Mouse (Mus musculus): Measurements from ENCODE around the gene 4930430F08Rik. TPM values are rescaled to one million over a fixed set of nuclear protein-coding genes. Genes with fewer than 3 reads are reported as not detected.

4930430F08Rik gene
- total RNA-seq, 1 experiment = 20.7 TPM

- in situ Hi-C loops (cut with MboI; ENCODE audit: low sequenced_read_pairs in 2 of 2, unreplicated experiment in 2 of 2) = no loop called here
- no peaks in the 10 kb centered on the region for H3K36me3 ChIP-seq (ENCODE audit: control insufficient read depth, insufficient read depth, low read length, poor library complexity, severe bottlenecking)
- no peak overlapping the region for H3K4me3 ChIP-seq (ENCODE audit: insufficient read depth in 1 of 2, low read depth in 1 of 2, low read length in 2 of 2, poor library complexity in 1 of 2, severe bottlenecking in 1 of 2)
- no peaks in the 10 kb centered on the region for H3K4me1 ChIP-seq (ENCODE audit: control insufficient read depth in 2 of 2, insufficient read depth in 2 of 2, low read length in 2 of 2, poor library complexity in 1 of 2)
- no peak for DNase-seq (ENCODE audit: low read depth, low spot score)
- no peak overlapping the region for H3K9ac ChIP-seq (ENCODE audit: insufficient read depth, low read depth, low read length, poor library complexity, severe bottlenecking)
- no peak for TF ChIP-seq ZC3H11A (IDR thresholded peaks at IDR 0.05; ENCODE audit: borderline replicate concordance, low read depth, low read length)
- no peaks in the 10 kb centered on the region for H3K9me3 ChIP-seq (ENCODE audit: control insufficient read depth, insufficient read depth, low read depth, low read length)
- no peak overlapping the region for H3K27ac ChIP-seq (ENCODE audit: insufficient read depth, low read depth, low read length, poor library complexity, severe bottlenecking)
Measured at GRCm38 (mm10) chr10:100556566-100557175, 33.6 kb downstream of the 4930430F08Rik start.

- no peaks in the 10 kb centered on the region for H3K4me1 ChIP-seq (ENCODE audit: control insufficient read depth in 2 of 2, insufficient read depth in 2 of 2, low read length in 2 of 2, poor library complexity in 1 of 2)
- H3K36me3 ChIP-seq (ENCODE audit: control insufficient read depth, insufficient read depth, low read length, poor library complexity, severe bottlenecking) = peaks cover 5% of the 10 kb centered on the region; the same call in 1 of the 2 replicates
- TF ChIP-seq HCFC1 (IDR thresholded peaks at IDR 0.05; ENCODE audit: borderline replicate concordance, insufficient read depth, low read length) (no peak), CHD2 (IDR thresholded peaks at IDR 0.05; ENCODE audit: low read depth, low read length) (no peak), ZNF384 (IDR thresholded peaks at IDR 0.05; ENCODE audit: low read depth, low read length) (no peak)
- no peak for DNase-seq (ENCODE audit: low read depth, low spot score)
- no peaks in the 10 kb centered on the region for H3K9me3 ChIP-seq (ENCODE audit: control insufficient read depth, insufficient read depth, low read depth, low read length)
- no peak overlapping the region for H3K27ac ChIP-seq (ENCODE audit: insufficient read depth, low read depth, low read length, poor library complexity, severe bottlenecking)
- H3K4me3 ChIP-seq (ENCODE audit: insufficient read depth in 1 of 2, low read depth in 1 of 2, low read length in 2 of 2, poor library complexity in 1 of 2, severe bottlenecking in 1 of 2) = no peak overlapping the region
- H3K9ac ChIP-seq (ENCODE audit: insufficient read depth, low read depth, low read length, poor library complexity, severe bottlenecking) = no peak overlapping the region
- in situ Hi-C loops (cut with MboI; ENCODE audit: low sequenced_read_pairs in 2 of 2, unreplicated experiment in 2 of 2) = no loop called here
Measured at GRCm38 (mm10) chr10:100524499-100525390, 65.5 kb downstream of the 4930430F08Rik start.

- no peak for TF ChIP-seq ZNF384 (IDR thresholded peaks at IDR 0.05; ENCODE audit: low read depth, low read length)
- no peak for TF ChIP-seq MAFK (IDR thresholded peaks at IDR 0.05; ENCODE audit: insufficient read depth, low read depth, low read length)
- no peak for TF ChIP-seq ZC3H11A (IDR thresholded peaks at IDR 0.05; ENCODE audit: borderline replicate concordance, low read depth, low read length)
- TF ChIP-seq CHD2 (IDR thresholded peaks at IDR 0.05; ENCODE audit: low read depth, low read length) = no peak
- TF ChIP-seq HCFC1 (IDR thresholded peaks at IDR 0.05; ENCODE audit: borderline replicate concordance, insufficient read depth, low read length) = no peak
- Histone ChIP-seq H3K36me3 (ENCODE audit: control insufficient read depth, insufficient read depth, low read length, poor library complexity, severe bottlenecking) (peaks cover 7% of the 10 kb centered on the region), H3K9me3 (ENCODE audit: control insufficient read depth, insufficient read depth, low read depth, low read length) (no peaks in the 10 kb centered on the region), H3K27ac (ENCODE audit: insufficient read depth, low read depth, low read length, poor library complexity, severe bottlenecking) (no peak overlapping the region), H3K4me3 (ENCODE audit: insufficient read depth in 1 of 2, low read depth in 1 of 2, low read length in 2 of 2, poor library complexity in 1 of 2, severe bottlenecking in 1 of 2) (no peak overlapping the region), H3K9ac (ENCODE audit: insufficient read depth, low read depth, low read length, poor library complexity, severe bottlenecking) (no peak overlapping the region), H3K4me1 (ENCODE audit: control insufficient read depth in 2 of 2, insufficient read depth in 2 of 2, low read length in 2 of 2, poor library complexity in 1 of 2) (no peaks in the 10 kb centered on the region)
- DNase-seq (ENCODE audit: low read depth, low spot score) = no peak
- in situ Hi-C loops (cut with MboI; ENCODE audit: low sequenced_read_pairs in 2 of 2, unreplicated experiment in 2 of 2) = no loop called here
Measured at GRCm38 (mm10) chr10:100522330-100522729, 67.9 kb downstream of the 4930430F08Rik start.

Other genes with a start within 250 kb of the 4930430F08Rik start
- gene Gm4302, start 249.6 kb downstream of the 4930430F08Rik start, total RNA-seq (2012; rRNA removed) = 6.1 and 7.1 TPM in 2 replicates
- gene Gm4303, start 244.5 kb downstream of the 4930430F08Rik start, total RNA-seq (2012; rRNA removed) = 1.1 and 1.4 TPM in 2 replicates
- 1.1 and 1.4 TPM in 2 replicates for gene Gm4305, start 239.3 kb downstream of the 4930430F08Rik start, total RNA-seq (2012; rRNA removed)
- gene Gm4307, start 229.1 kb downstream of the 4930430F08Rik start, total RNA-seq (2012; rRNA removed) = 1.1 and 1.4 TPM in 2 replicates
- 2.3 and 2.4 TPM in 2 replicates for gene Gm4312, start 207.9 kb downstream of the 4930430F08Rik start, total RNA-seq (2012; rRNA removed)
- gene Tmtc3, start 103.1 kb downstream of the 4930430F08Rik start, total RNA-seq (2012; rRNA removed) = 57.0 and 59.4 TPM in 2 replicates
- gene Cep290, start 102.9 kb downstream of the 4930430F08Rik start, total RNA-seq (2012; rRNA removed) = 8.7 and 12.5 TPM in 2 replicates
- not detected in 2 replicates for gene 1700017N19Rik, start 61 bp upstream of the 4930430F08Rik start, total RNA-seq (2012; rRNA removed)